Mouse (Mus musculus): Measurements from ENCODE around the gene Prdm1.

Prdm1 gene

GRCm38 (mm10) chr10:44528291-44529082 is at the start of gene Prdm1:
Prdm1 (minus strand) TSS chr10:44528501.
- DNase-seq (ENCODE audit: low spot score in 2 of 2), result no peak

GRCm38 (mm10) chr10:44565971-44566370 is 37.7 kb upstream of the Prdm1 start:
- DNase-seq (ENCODE audit: low spot score in 2 of 2), result no peak

- DNase-seq (ENCODE audit: low spot score in 2 of 2), result no peak
Measured at GRCm38 (mm10) chr10:44565109-44565508, 36.8 kb upstream of the Prdm1 start.

GRCm38 (mm10) chr10:44556845-44557244 is 28.5 kb upstream of the Prdm1 start:
- no peak for DNase-seq (ENCODE audit: low spot score in 2 of 2)

- DNase-seq (ENCODE audit: low spot score in 2 of 2), result no peak
Measured at GRCm38 (mm10) chr10:44555317-44555716, 27.0 kb upstream of the Prdm1 start.

- DNase-seq (ENCODE audit: low spot score in 2 of 2), result no peak
Measured at GRCm38 (mm10) chr10:44553648-44554047, 25.3 kb upstream of the Prdm1 start.

GRCm38 (mm10) chr10:44539033-44539578 is 10.8 kb upstream of the Prdm1 start:
- no peak for DNase-seq (ENCODE audit: low spot score in 2 of 2)

- DNase-seq (ENCODE audit: low spot score in 2 of 2), result no peak
Measured at GRCm38 (mm10) chr10:44538137-44538536, 9.8 kb upstream of the Prdm1 start.

GRCm38 (mm10) chr10:44530067-44530360 is 1.7 kb upstream of the Prdm1 start:
- no peak for DNase-seq (ENCODE audit: low spot score in 2 of 2)

- DNase-seq (ENCODE audit: low spot score in 2 of 2), result peak; percentile 63 to 73
Measured at GRCm38 (mm10) chr10:44529218-44530066, 1.1 kb upstream of the Prdm1 start.

- DNase-seq (ENCODE audit: low spot score in 2 of 2), result no peak
Measured at GRCm38 (mm10) chr10:44527651-44528050, 650 bp downstream of the Prdm1 start.

GRCm38 (mm10) chr10:44526751-44527591 is 1.3 kb downstream of the Prdm1 start:
- peak; percentile 33 to 34 for DNase-seq (ENCODE audit: low spot score in 2 of 2)

- no peak for DNase-seq (ENCODE audit: low spot score in 2 of 2)
Measured at GRCm38 (mm10) chr10:44520189-44520588, 8.1 kb downstream of the Prdm1 start.

- no peak for DNase-seq (ENCODE audit: low spot score in 2 of 2)
Measured at GRCm38 (mm10) chr10:44518631-44519030, 9.7 kb downstream of the Prdm1 start.

GRCm38 (mm10) chr10:44513108-44513507 is 15.2 kb downstream of the Prdm1 start:
- no peak for DNase-seq (ENCODE audit: low spot score in 2 of 2)

- no peak for DNase-seq (ENCODE audit: low spot score in 2 of 2)
Measured at GRCm38 (mm10) chr10:44511029-44511428, 17.3 kb downstream of the Prdm1 start.

GRCm38 (mm10) chr10:44508649-44509048 is 19.7 kb downstream of the Prdm1 start:
- DNase-seq (ENCODE audit: low spot score in 2 of 2), result no peak

GRCm38 (mm10) chr10:44507984-44508383 is 20.3 kb downstream of the Prdm1 start:
- no peak for DNase-seq (ENCODE audit: low spot score in 2 of 2)

- no peak for DNase-seq (ENCODE audit: low spot score in 2 of 2)
Measured at GRCm38 (mm10) chr10:44502891-44503290, 25.4 kb downstream of the Prdm1 start.

- no peak for DNase-seq (ENCODE audit: low spot score in 2 of 2)
Measured at GRCm38 (mm10) chr10:44499897-44500519, 28.3 kb downstream of the Prdm1 start.

GRCm38 (mm10) chr10:44493818-44494492 is 34.3 kb downstream of the Prdm1 start:
- no peak for DNase-seq (ENCODE audit: low spot score in 2 of 2)
